Mouse (Mus musculus): ENCODE results near the gene Pan3.
"Not testable (repeated sequence)": the region's sequence is repeated elsewhere in the genome, so short reads cannot be mapped to it uniquely, and the experiment has no call there.

Gene Pan3

GRCm38 (mm10) chr5:147492511-147492910 is 62.5 kb downstream of the Pan3 start:
- no peak for DNase-seq

- no peak for DNase-seq
Measured at GRCm38 (mm10) chr5:147493205-147493604, 63.2 kb downstream of the Pan3 start.

GRCm38 (mm10) chr5:147493685-147494084 is 63.7 kb downstream of the Pan3 start:
- no peak for DNase-seq

GRCm38 (mm10) chr5:147494388-147494787 is 64.4 kb downstream of the Pan3 start:
- DNase-seq, result no peak

GRCm38 (mm10) chr5:147494791-147495376 is 64.9 kb downstream of the Pan3 start:
- no peak for DNase-seq

- no peak for DNase-seq
Measured at GRCm38 (mm10) chr5:147495961-147496360, 66.0 kb downstream of the Pan3 start.

GRCm38 (mm10) chr5:147496921-147497320 is 67.0 kb downstream of the Pan3 start:
- no peak for DNase-seq

GRCm38 (mm10) chr5:147497714-147498113 is 67.8 kb downstream of the Pan3 start:
- DNase-seq, result no peak

GRCm38 (mm10) chr5:147501456-147501998 is 71.6 kb downstream of the Pan3 start:
- no peak for DNase-seq

- no peak for DNase-seq
Measured at GRCm38 (mm10) chr5:147502921-147503320, 73.0 kb downstream of the Pan3 start.

GRCm38 (mm10) chr5:147511350-147511749 is 81.4 kb downstream of the Pan3 start:
- no peak for DNase-seq

GRCm38 (mm10) chr5:147527006-147527405 is 97.0 kb downstream of the Pan3 start:
- no peak for DNase-seq

- DNase-seq, result no peak
Measured at GRCm38 (mm10) chr5:147527788-147528187, 97.8 kb downstream of the Pan3 start.

GRCm38 (mm10) chr5:147532031-147532430 is 102.1 kb downstream of the Pan3 start:
- no peak for DNase-seq

- no peak for DNase-seq
Measured at GRCm38 (mm10) chr5:147539409-147539808, 109.4 kb downstream of the Pan3 start.

GRCm38 (mm10) chr5:147539815-147540214 is 109.9 kb downstream of the Pan3 start:
- no peak for DNase-seq

GRCm38 (mm10) chr5:147542291-147542690 is 112.3 kb downstream of the Pan3 start:
- no peak for DNase-seq

- DNase-seq, result peak; percentile 60
Measured at GRCm38 (mm10) chr5:147545731-147546241, 115.8 kb downstream of the Pan3 start.

GRCm38 (mm10) chr5:147549016-147549755 is 119.2 kb downstream of the Pan3 start:
- DNase-seq, result no peak

- DNase-seq, result no peak
Measured at GRCm38 (mm10) chr5:147551879-147552627, 122.1 kb downstream of the Pan3 start.

GRCm38 (mm10) chr5:147557641-147558040 is 127.7 kb downstream of the Pan3 start:
- not testable (repeated sequence) for DNase-seq

- DNase-seq, result no peak
Measured at GRCm38 (mm10) chr5:147563511-147564139, 133.7 kb downstream of the Pan3 start.

GRCm38 (mm10) chr5:147564140-147564590 is 134.2 kb downstream of the Pan3 start:
- DNase-seq, result no peak
